ENCODE assay signal across 8 mouse cellular contexts in the genomic region with DNA sequence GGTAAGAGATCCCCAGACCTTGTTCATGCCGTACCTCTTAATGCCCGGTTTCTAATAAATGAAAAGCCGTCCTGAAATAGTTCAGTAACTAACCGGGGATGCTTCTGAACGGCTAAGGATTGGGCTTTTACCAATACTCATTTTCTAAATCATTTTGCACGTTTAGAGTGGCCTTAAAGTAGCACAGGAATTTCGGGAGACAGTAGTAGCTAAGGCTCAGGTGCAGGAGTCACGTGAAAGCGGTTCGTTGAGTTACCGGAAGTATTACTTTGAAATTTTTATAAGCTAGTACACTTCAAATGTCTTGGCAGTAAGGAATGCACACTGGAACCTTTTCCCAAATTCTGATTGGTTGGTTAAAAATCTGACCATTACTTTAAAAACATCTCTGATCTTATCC. TPM values are rescaled to one million over a fixed set of nuclear protein-coding genes. Genes with fewer than 3 reads are reported as not detected.
DNase-seq lines count a peak whose midpoint lies in the region; ATAC-seq and TF ChIP-seq lines count a peak whose summit lies in the region.
"Not testable (repeated sequence)": the region's sequence is repeated elsewhere in the genome, so short reads cannot be mapped to it uniquely, and the experiment has no call there.

No protein-coding gene starts in this region.

- peaks cover 33% of the 10 kb centered on the region for H3K36me3 ChIP-seq in E14TG2a.4 (ENCODE audit: insufficient read depth, low read length)
- peaks cover 24% of the 10 kb centered on the region for H3K36me3 ChIP-seq in embryonic facial prominence, embryonic 10.5 days (replicated peaks)
- H3K36me3 ChIP-seq in forebrain, postnatal 0 days (ENCODE audit: insufficient read depth) = peaks cover 14% of the 10 kb centered on the region
- peaks cover 25% of the 10 kb centered on the region for H3K36me3 ChIP-seq in hindbrain, embryonic 14.5 days (replicated peaks; ENCODE audit: control insufficient read depth, insufficient read depth)
- peaks cover 17% of the 10 kb centered on the region for H3K36me3 ChIP-seq in kidney, embryonic 16.5 days (ENCODE audit: insufficient read depth, low read length)
- peaks cover 23% of the 10 kb centered on the region for H3K36me3 ChIP-seq in liver, embryonic 15.5 days (replicated peaks)
- not testable (repeated sequence) for H3K36me3 ChIP-seq in midbrain, embryonic 16.5 days (ENCODE audit: control insufficient read depth, insufficient read depth, low read length); testis, adult 2 months (ENCODE audit: control insufficient read depth, insufficient read depth, low read length)

- TF ChIP-seq CTCF in E14TG2a.4 (conservative IDR thresholded peaks at IDR 0.05; ENCODE audit: low read length); forebrain, postnatal 0 days (IDR thresholded peaks at IDR 0.05; ENCODE audit: low read depth); testis, adult 2 months (IDR thresholded peaks at IDR 0.05; ENCODE audit: control insufficient read depth, insufficient read depth, insufficient replicate concordance, low read depth, low read length): not testable (repeated sequence)

- H3K9me3 ChIP-seq in E14TG2a.4 (ENCODE audit: low read length); embryonic facial prominence, embryonic 10.5 days; forebrain, postnatal 0 days (ENCODE audit: low read length); hindbrain, embryonic 14.5 days (ENCODE audit: control insufficient read depth, low read length); kidney, embryonic 16.5 days (ENCODE audit: low read length); liver, embryonic 15.5 days (replicated peaks); midbrain, embryonic 16.5 days (replicated peaks; ENCODE audit: control insufficient read depth, low read length, poor library complexity, severe bottlenecking): not testable (repeated sequence)

- not testable (repeated sequence) for H3K4me1 ChIP-seq in E14TG2a.4 (replicated peaks; ENCODE audit: low read depth, low read length); embryonic facial prominence, embryonic 10.5 days; forebrain, postnatal 0 days (ENCODE audit: insufficient read depth); hindbrain, embryonic 14.5 days (replicated peaks; ENCODE audit: control insufficient read depth, insufficient read depth, low read length); kidney, embryonic 16.5 days (ENCODE audit: insufficient read depth, low read length); liver, embryonic 15.5 days (replicated peaks); midbrain, embryonic 16.5 days (ENCODE audit: control insufficient read depth, insufficient read depth, low read length); testis, adult 2 months (ENCODE audit: control insufficient read depth, insufficient read depth, low read length)

- ATAC-seq in forebrain, postnatal 0 days; hindbrain, embryonic 14.5 days (ENCODE audit: low FRiP score); kidney, embryonic 16.5 days (ENCODE audit: low FRiP score, low TSS enrichment); liver, embryonic 15.5 days (ENCODE audit: insufficient read depth); midbrain, embryonic 16.5 days: not testable (repeated sequence)

- not testable (repeated sequence) for H3K27ac ChIP-seq in embryonic facial prominence, embryonic 10.5 days (replicated peaks); forebrain, postnatal 0 days (ENCODE audit: low read depth, low read length); hindbrain, embryonic 14.5 days; kidney, embryonic 16.5 days (ENCODE audit: low read length); liver, embryonic 15.5 days (replicated peaks); midbrain, embryonic 16.5 days (ENCODE audit: low read length)
- H3K27ac ChIP-seq in testis, adult 2 months (ENCODE audit: control insufficient read depth, insufficient read depth, low read depth, low read length) = peak overlapping the region; percentile 67

- TF ChIP-seq POLR2A in testis, adult 2 months (IDR thresholded peaks at IDR 0.05; ENCODE audit: control insufficient read depth, low read depth, low read length) = not testable (repeated sequence)

- peak overlapping the region; percentile 80 for H3K4me3 ChIP-seq in E14TG2a.4 (replicated peaks; ENCODE audit: low read length)
- H3K4me3 ChIP-seq in embryonic facial prominence, embryonic 10.5 days = peak overlapping the region; percentile 63
- peak overlapping the region; percentile 45 for H3K4me3 ChIP-seq in forebrain, postnatal 0 days (ENCODE audit: low read depth, low read length)
- H3K4me3 ChIP-seq in hindbrain, embryonic 14.5 days (replicated peaks; ENCODE audit: low read length) = peak overlapping the region; percentile 44
- peak overlapping the region; percentile 56 for H3K4me3 ChIP-seq in kidney, embryonic 16.5 days (ENCODE audit: low read length)
- H3K4me3 ChIP-seq in liver, embryonic 15.5 days (replicated peaks) = peak overlapping the region; percentile 65
- H3K4me3 ChIP-seq in midbrain, embryonic 16.5 days (ENCODE audit: low read depth, low read length) = peak overlapping the region; percentile 46
- H3K4me3 ChIP-seq in testis, adult 2 months (ENCODE audit: control insufficient read depth, low read depth, low read length) = peak overlapping the region; percentile 86; the same call in 1 of the 2 replicates

- peak overlapping the region; percentile 42 for H3K4me2 ChIP-seq in forebrain, postnatal 0 days (ENCODE audit: low read depth)
- peak overlapping the region; percentile 49 for H3K4me2 ChIP-seq in hindbrain, embryonic 14.5 days (replicated peaks)
- H3K4me2 ChIP-seq in kidney, embryonic 16.5 days (replicated peaks; ENCODE audit: low read depth, low read length) = peak overlapping the region; percentile 45
- H3K4me2 ChIP-seq in liver, embryonic 15.5 days = peak overlapping the region; percentile 56
- peak overlapping the region; percentile 44 for H3K4me2 ChIP-seq in midbrain, embryonic 16.5 days (ENCODE audit: low read length)

- not testable (repeated sequence) for H3K27me3 ChIP-seq in E14TG2a.4 (ENCODE audit: insufficient read depth, low read length); embryonic facial prominence, embryonic 10.5 days (replicated peaks; ENCODE audit: low read depth, poor library complexity, severe bottlenecking); forebrain, postnatal 0 days (ENCODE audit: insufficient read depth, low read length); hindbrain, embryonic 14.5 days (ENCODE audit: control insufficient read depth, insufficient read depth, low read length); kidney, embryonic 16.5 days (ENCODE audit: insufficient read depth, low read length); liver, embryonic 15.5 days; midbrain, embryonic 16.5 days (ENCODE audit: control insufficient read depth, insufficient read depth, low read depth, low read length); testis, adult 2 months (ENCODE audit: control insufficient read depth, insufficient read depth, low read length)

- whole genome bisulfite sequencing in embryonic facial prominence, embryonic 10.5 days = under 1% methylated on average over 11 of the region's 11 CpGs
- WGBS in forebrain, postnatal 0 days = 0% methylated on average over 11 of the region's 11 CpGs
- WGBS in hindbrain, embryonic 14.5 days = 1% methylated on average over 11 of the region's 11 CpGs
- 0% methylated on average over 9 of the region's 11 CpGs for WGBS in kidney, embryonic 16.5 days
- 0% methylated on average over 11 of the region's 11 CpGs for WGBS in liver, embryonic 15.5 days (ENCODE audit: insufficient replicate concordance)
- 0% methylated on average over 11 of the region's 11 CpGs for WGBS in midbrain, embryonic 16.5 days

- not testable (repeated sequence) for DNase-seq in embryonic facial prominence, embryonic 10.5 days (ENCODE audit: low spot score); forebrain, postnatal 0 days; hindbrain, embryonic 14.5 days (ENCODE audit: low spot score)

- H3K9ac ChIP-seq in forebrain, postnatal 0 days; midbrain, embryonic 16.5 days (ENCODE audit: low read depth, low read length): not testable (repeated sequence)
- H3K9ac ChIP-seq in hindbrain, embryonic 14.5 days = peak overlapping the region; percentile 61; the same call in 1 of the 2 replicates
- peak overlapping the region; percentile 64 for H3K9ac ChIP-seq in kidney, embryonic 16.5 days (replicated peaks; ENCODE audit: low read length)
- 0 out of 2 replicates have a peak overlapping the region, but pooled peaks have one; percentile 60 for H3K9ac ChIP-seq in liver, embryonic 15.5 days

RNA-seq across cellular contexts. Expression of gene Fgfr1op, which starts 0.7 kb away (rescaled TPM):
- polyA plus RNA-seq in embryonic facial prominence, embryonic 10.5 days (2016; fragmentation: Nextera tagmentation; extraction: Ambion mirVana) = 54.9 and 58.7 TPM in 2 replicates
- 18.4 and 19.1 TPM in 2 replicates for total RNA-seq in forebrain, postnatal 0 days (2014; rRNA removed)
- polyA plus RNA-seq in forebrain, postnatal 0 days (2015; fragmentation: Nextera tagmentation; extraction: Ambion mirVana) = 12.2 and 16.3 TPM in 2 replicates
- 32.2 and 39.6 TPM in 2 replicates for polyA plus RNA-seq in hindbrain, embryonic 14.5 days (2014; fragmentation: Nextera tagmentation; extraction: Ambion mirVana)
- polyA plus RNA-seq in kidney, embryonic 16.5 days (2015; fragmentation: Nextera tagmentation; extraction: Ambion mirVana) = 42.5 and 44.4 TPM in 2 replicates
- 9.7 and 9.8 TPM in 2 replicates for polyA plus RNA-seq in liver, embryonic 15.5 days (2015; fragmentation: Nextera tagmentation; extraction: Ambion mirVana)
- polyA plus RNA-seq in midbrain, embryonic 16.5 days (2015; fragmentation: Nextera tagmentation; extraction: Ambion mirVana) = 28.8 and 29.3 TPM in 2 replicates
- 27.1 and 28.2 TPM in 2 replicates for polyA plus RNA-seq in testis, adult 2 months (2012; rRNA removed)

RNA-seq across cellular contexts. Expression of gene Rnaset2a, which starts 18.1 kb away (rescaled TPM):
- 15.5 and 16.0 TPM in 2 replicates for polyA plus RNA-seq in embryonic facial prominence, embryonic 10.5 days (2016; fragmentation: Nextera tagmentation; extraction: Ambion mirVana)
- total RNA-seq in forebrain, postnatal 0 days (2014; rRNA removed) = 12.6 and 15.5 TPM in 2 replicates
- polyA plus RNA-seq in forebrain, postnatal 0 days (2015; fragmentation: Nextera tagmentation; extraction: Ambion mirVana) = 15.7 and 16.8 TPM in 2 replicates
- 18.7 and 20.0 TPM in 2 replicates for polyA plus RNA-seq in hindbrain, embryonic 14.5 days (2014; fragmentation: Nextera tagmentation; extraction: Ambion mirVana)
- 45.5 and 52.1 TPM in 2 replicates for polyA plus RNA-seq in kidney, embryonic 16.5 days (2015; fragmentation: Nextera tagmentation; extraction: Ambion mirVana)
- polyA plus RNA-seq in liver, embryonic 15.5 days (2015; fragmentation: Nextera tagmentation; extraction: Ambion mirVana) = 18.0 and 21.5 TPM in 2 replicates
- 8.2 and 10.4 TPM in 2 replicates for polyA plus RNA-seq in midbrain, embryonic 16.5 days (2015; fragmentation: Nextera tagmentation; extraction: Ambion mirVana)
- polyA plus RNA-seq in testis, adult 2 months (2012; rRNA removed) = 18.3 and 19.1 TPM in 2 replicates

RNA-seq across cellular contexts. Expression of gene Gm49673, which starts 18.4 kb away (rescaled TPM):
- 0.33 TPM in 1 of 2 replicates, not detected in the other for polyA plus RNA-seq in embryonic facial prominence, embryonic 10.5 days (2016; fragmentation: Nextera tagmentation; extraction: Ambion mirVana)
- total RNA-seq in forebrain, postnatal 0 days (2014; rRNA removed) = 0.48 TPM in 1 of 2 replicates, not detected in the other
- polyA plus RNA-seq in forebrain, postnatal 0 days (2015; fragmentation: Nextera tagmentation; extraction: Ambion mirVana) = 0.09 and 0.53 TPM in 2 replicates
- polyA plus RNA-seq in hindbrain, embryonic 14.5 days (2014; fragmentation: Nextera tagmentation; extraction: Ambion mirVana) = 0.12 and 0.27 TPM in 2 replicates
- polyA plus RNA-seq in kidney, embryonic 16.5 days (2015; fragmentation: Nextera tagmentation; extraction: Ambion mirVana) = 0.22 and 0.31 TPM in 2 replicates
- polyA plus RNA-seq in liver, embryonic 15.5 days (2015; fragmentation: Nextera tagmentation; extraction: Ambion mirVana) = not detected in 2 replicates
- polyA plus RNA-seq in midbrain, embryonic 16.5 days (2015; fragmentation: Nextera tagmentation; extraction: Ambion mirVana) = 0.22 TPM in 1 of 2 replicates, not detected in the other
- 0.11 and 0.58 TPM in 2 replicates for polyA plus RNA-seq in testis, adult 2 months (2012; rRNA removed)
